Mouse (Mus musculus) forebrain, embryonic 14.5 days (tissue): ENCODE measurements at regions not wholly inside any gene's neighbourhood (a gene's known extent, or its start where the extent isn't known, plus 50 kb on each side); places are given as distances from the start of the nearest gene placed in this dataset.
"Not testable (repeated sequence)": the region's sequence is repeated elsewhere in the genome, so short reads cannot be mapped to it uniquely, and the experiment has no call there.

Experiments used
- ATAC-seq: fragments of 200-750 bp; cut with Nextera tagmentation; 2 replicates; pipeline ENCODE4 v1.8.0; 2017; ENCODE audit warnings: mild to moderate bottlenecking, moderate library complexity
- DNase-seq: peaks from one replicate; pipeline ENCODE4 v3.0.0-alpha.2; 2015; ENCODE audit warnings: low spot score
- H3K27ac ChIP-seq: fragments of 300-500 bp; sonication (generic); 2 replicates; pipeline ENCODE4 v1.5.1; 2014; ENCODE audit warnings: low read depth, mild to moderate bottlenecking, control low read depth, low read length, moderate library complexity
- H3K27me3 ChIP-seq: fragments of 300-500 bp; sonication (generic); replicated peaks from 2 replicates; pipeline ENCODE4 v1.6.1; 2014; ENCODE audit warnings: low read length, control low read depth, mixed read lengths; ENCODE audit not compliant: control insufficient read depth, insufficient read depth
- H3K36me3 ChIP-seq: fragments of 300-500 bp; sonication (generic); 2 replicates; pipeline ENCODE4 v1.6.1; 2014; ENCODE audit warnings: low read length, control low read depth; ENCODE audit not compliant: control insufficient read depth, insufficient read depth
- H3K4me1 ChIP-seq: fragments of 300-500 bp; sonication (generic); 2 replicates; pipeline ENCODE4 v1.6.1; 2014; ENCODE audit warnings: antibody characterized with exemption, low read length, control low read depth; ENCODE audit not compliant: control insufficient read depth, insufficient read depth
- H3K4me2 ChIP-seq: fragments of 300-500 bp; sonication (generic); 2 replicates; pipeline ENCODE4 v1.6.1; 2014; ENCODE audit warnings: mild to moderate bottlenecking, control low read depth, low read length
- H3K4me3 ChIP-seq: fragments of 300-500 bp; sonication (generic); 2 replicates; pipeline ENCODE4 v1.5.1; 2014; ENCODE audit warnings: low read depth, low read length, control low read depth
- H3K9ac ChIP-seq: fragments of 300-500 bp; sonication (generic); 2 replicates; pipeline ENCODE4 v1.6.1; 2014; ENCODE audit warnings: mild to moderate bottlenecking, low read length, control low read depth, moderate library complexity
- H3K9me3 ChIP-seq: fragments of 300-500 bp; sonication (generic); replicated peaks from 2 replicates; pipeline ENCODE4 v1.6.1; 2016; ENCODE audit warnings: low read length, control low read depth, mixed read lengths; ENCODE audit not compliant: control insufficient read depth
- WGBS: fragments of 180-500 bp; shearing (Covaris S2); extraction: QIAGEN DNeasy Blood & Tissue Kit; methylation state at CpG from one replicate; pipeline ENCODE4 v1.1.7; 2014; 5-methylcytosine and 5-hydroxymethylcytosine counted together

- ATAC-seq: no peak
- no peak overlapping the region for H3K4me3 ChIP-seq
- WGBS: 62% methylated on average over 1 of the region's 1 CpGs
- DNase-seq: no peak
- H3K4me2 ChIP-seq: no peak overlapping the region
- no peaks in the 10 kb centered on the region for H3K36me3 ChIP-seq
- no peaks in the 10 kb centered on the region for H3K9me3 ChIP-seq
- H3K4me1 ChIP-seq: no peaks in the 10 kb centered on the region
- H3K27me3 ChIP-seq: no peaks in the 10 kb centered on the region
- no peak overlapping the region for H3K27ac ChIP-seq
- no peak overlapping the region for H3K9ac ChIP-seq
Measured at GRCm38 (mm10) chr8:51409123-51409522, 2102.4 kb upstream of the Aga start.

- H3K4me1 ChIP-seq: no peaks in the 10 kb centered on the region
- no peaks in the 10 kb centered on the region for H3K9me3 ChIP-seq
- DNase-seq (no peak), ATAC-seq (no peak)
- no peaks in the 10 kb centered on the region for H3K36me3 ChIP-seq
- no peak overlapping the region for H3K4me3 ChIP-seq
- 13% methylated on average over 1 of the region's 1 CpGs for WGBS
- H3K4me2 ChIP-seq: no peak overlapping the region
- no peak overlapping the region for H3K9ac ChIP-seq
- H3K27me3 ChIP-seq: no peaks in the 10 kb centered on the region
- H3K27ac ChIP-seq: no peak overlapping the region
Measured at GRCm38 (mm10) chr8:51428443-51428842, 2083.1 kb upstream of the Aga start.

GRCm38 (mm10) chr8:51428851-51429250, 2082.7 kb upstream of the Aga start:
- Histone ChIP-seq H3K9me3 (no peaks in the 10 kb centered on the region), H3K4me1 (no peaks in the 10 kb centered on the region), H3K27me3 (no peaks in the 10 kb centered on the region), H3K4me3 (no peak overlapping the region), H3K9ac (no peak overlapping the region), H3K27ac (no peak overlapping the region), H3K4me2 (no peak overlapping the region), H3K36me3 (no peaks in the 10 kb centered on the region)
- DNase-seq (no peak), ATAC-seq (no peak)
- 60% methylated on average over 3 of the region's 3 CpGs for WGBS

DNA sequence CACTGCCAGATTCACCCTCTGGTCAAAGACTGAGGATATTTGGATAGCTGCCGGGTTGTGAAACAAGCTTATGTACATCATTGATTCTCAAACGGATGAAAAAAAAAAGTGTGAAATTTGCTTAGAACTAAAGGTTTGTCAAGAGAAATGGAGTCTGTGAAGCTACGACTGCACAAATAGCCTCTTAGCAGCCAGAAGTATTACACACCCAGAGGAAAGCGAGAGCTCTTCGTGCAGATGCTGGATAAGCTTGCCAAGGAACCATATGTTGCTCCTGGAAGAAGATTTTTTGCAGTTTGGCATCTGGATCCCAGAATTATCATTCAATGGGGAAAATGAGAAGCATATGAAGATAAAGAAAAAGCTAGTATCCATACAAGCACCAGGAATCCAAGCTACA, 2063.9 kb upstream of the Aga start:
- Histone ChIP-seq H3K4me3 (no peak overlapping the region), H3K4me2 (no peak overlapping the region), H3K27ac (no peak overlapping the region), H3K27me3 (no peaks in the 10 kb centered on the region), H3K9ac (no peak overlapping the region), H3K4me1 (no peaks in the 10 kb centered on the region), H3K36me3 (no peaks in the 10 kb centered on the region), H3K9me3 (no peaks in the 10 kb centered on the region)
- no peak; the same call in 1 of the 2 replicates for ATAC-seq
- peak; percentile 49 for DNase-seq
- WGBS: 74% methylated on average over 5 of the region's 5 CpGs

DNA sequence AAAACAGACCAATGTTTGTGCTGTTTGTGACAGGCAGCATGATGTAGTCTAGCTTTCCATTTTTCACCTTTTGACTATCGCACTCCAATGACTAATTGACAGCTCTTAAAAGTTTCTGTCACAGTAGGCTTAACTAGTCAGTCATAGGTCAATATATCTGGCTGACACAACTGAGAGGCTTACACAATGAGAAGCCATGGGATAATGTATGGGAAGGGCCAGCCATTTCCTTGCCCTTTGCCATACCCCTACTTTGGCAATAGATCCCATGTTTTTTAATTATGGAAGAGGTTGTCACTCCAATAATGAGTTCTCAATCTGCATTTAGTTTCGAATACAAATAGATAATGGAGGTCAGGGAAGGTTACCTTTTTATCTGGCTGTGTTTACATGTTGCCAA, 2062.9 kb upstream of the Aga start:
- DNase-seq: peak; percentile 11

DNA sequence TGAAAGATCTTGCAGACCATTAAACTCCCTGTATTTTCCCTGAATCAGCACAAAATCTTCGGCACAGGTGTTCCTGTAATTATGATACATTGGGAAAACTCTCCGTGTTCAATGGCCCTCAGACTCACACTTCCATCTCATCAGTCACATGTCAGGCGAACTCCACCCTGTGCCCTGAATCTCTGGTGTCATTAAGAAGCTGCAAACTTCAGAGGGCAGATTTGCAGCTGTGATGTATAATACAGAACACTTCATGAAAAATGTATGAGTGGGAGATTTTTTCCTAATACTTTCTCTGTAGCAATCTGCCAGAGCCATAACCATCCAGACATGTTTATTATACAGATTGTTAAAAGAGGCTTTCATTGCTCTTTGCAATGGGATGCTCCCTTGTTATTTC, 2032.1 kb upstream of the Aga start:
- 0 out of 2 replicates have a peak, but pooled peaks have one; percentile 23 for ATAC-seq
- Histone ChIP-seq H3K36me3 (no peaks in the 10 kb centered on the region), H3K27me3 (no peaks in the 10 kb centered on the region), H3K4me1 (no peaks in the 10 kb centered on the region), H3K27ac (no peak overlapping the region), H3K9ac (no peak overlapping the region), H3K4me2 (no peak overlapping the region), H3K9me3 (no peaks in the 10 kb centered on the region), H3K4me3 (no peak overlapping the region)
- peak; percentile 17 for DNase-seq
- WGBS: 79% methylated on average over 3 of the region's 3 CpGs

More for the DNA sequence above, 2062.9 kb upstream of the Aga start:
- Histone ChIP-seq H3K4me3 (no peak overlapping the region), H3K36me3 (no peaks in the 10 kb centered on the region), H3K27ac (no peak overlapping the region), H3K9ac (no peak overlapping the region), H3K4me2 (no peak overlapping the region), H3K27me3 (no peaks in the 10 kb centered on the region), H3K9me3 (no peaks in the 10 kb centered on the region), H3K4me1 (no peaks in the 10 kb centered on the region)
- 93% methylated on average over 2 of the region's 2 CpGs for WGBS
- ATAC-seq: no peak

- Histone ChIP-seq H3K4me3 (no peak overlapping the region), H3K9ac (no peak overlapping the region), H3K27me3 (no peaks in the 10 kb centered on the region), H3K4me2 (no peak overlapping the region), H3K27ac (no peak overlapping the region), H3K4me1 (no peaks in the 10 kb centered on the region), H3K9me3 (no peaks in the 10 kb centered on the region), H3K36me3 (no peaks in the 10 kb centered on the region)
- WGBS: 19% methylated on average over 4 of the region's 4 CpGs
- ATAC-seq (peak; percentile 46; the same call in 1 of the 2 replicates), DNase-seq (peak; percentile 59)
Measured at GRCm38 (mm10) chr8:51502567-51502966, 2009.0 kb upstream of the Aga start.

DNA sequence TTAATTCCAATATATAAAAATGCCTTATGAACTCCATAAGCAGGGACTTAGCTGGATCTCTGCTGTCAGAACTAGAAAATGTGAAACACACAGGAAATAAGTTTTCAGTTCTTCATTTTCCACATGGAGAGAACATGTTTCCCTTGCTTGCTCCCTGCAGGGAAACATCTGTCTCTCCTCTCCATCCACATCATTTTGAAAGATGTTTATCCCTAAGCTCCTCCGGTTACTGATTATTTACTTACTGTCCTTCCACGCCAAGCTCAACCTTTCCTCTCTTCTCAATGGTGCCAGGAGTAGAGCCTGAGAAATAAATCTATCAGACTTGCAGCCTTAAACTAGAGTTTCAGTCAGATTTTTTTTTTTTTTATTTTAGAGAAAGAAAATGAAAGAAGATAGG, 1988.4 kb upstream of the Aga start:
- ATAC-seq: no peak
- Histone ChIP-seq H3K36me3 (no peaks in the 10 kb centered on the region), H3K9ac (no peak overlapping the region), H3K4me3 (no peak overlapping the region), H3K4me1 (no peaks in the 10 kb centered on the region), H3K27ac (no peak overlapping the region), H3K4me2 (no peak overlapping the region), H3K27me3 (no peaks in the 10 kb centered on the region), H3K9me3 (no peaks in the 10 kb centered on the region)
- DNase-seq: no peak
- WGBS: 90% methylated on average over 2 of the region's 2 CpGs

DNA sequence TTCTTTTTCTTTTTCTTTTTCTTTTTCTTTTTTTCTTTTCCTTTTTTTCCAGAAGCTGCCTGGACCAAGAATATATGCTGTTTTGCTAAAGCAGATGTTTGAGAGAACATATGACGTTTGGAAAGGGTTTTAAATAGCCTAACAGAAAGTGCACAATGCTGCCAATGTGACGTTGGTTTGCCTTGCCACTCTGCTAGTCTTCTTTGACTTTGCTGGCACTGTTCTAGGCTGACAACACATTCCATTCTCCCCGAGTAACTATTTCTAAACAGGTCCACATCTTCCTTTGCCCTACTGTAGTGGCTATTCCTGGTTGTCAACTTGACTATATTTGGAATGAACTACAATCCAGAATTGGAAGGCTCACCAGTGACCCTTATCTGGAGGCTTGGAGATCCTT, 1958.4 kb upstream of the Aga start:
- not testable (repeated sequence) for H3K9me3 ChIP-seq, H3K4me1 ChIP-seq, H3K4me2 ChIP-seq, H3K4me3 ChIP-seq, H3K27me3 ChIP-seq, H3K9ac ChIP-seq, H3K36me3 ChIP-seq, ATAC-seq, H3K27ac ChIP-seq, DNase-seq
- WGBS: 78% methylated on average over 3 of the region's 3 CpGs
